ENCODE assay signal across 19 mouse cellular contexts in genomic region chr2:169346107-169346506, GRCm38 (mm10).
DNase-seq lines count a peak whose midpoint lies in the region; ATAC-seq lines count a peak whose summit lies in the region.
"Had no signal": no experiment of that assay in that cellular context is flagged by ENCODE, and none has a peak within 500 bp of the region (broad histone marks: within the 10 kb centered on the region; RNA-seq: fewer than 3 reads in every experiment).

No protein-coding gene starts in this region.

- H3K9me3 ChIP-seq in hindbrain, embryonic 13.5 days, result no peaks in the 10 kb centered on the region
- H3K9me3 ChIP-seq in hindbrain, embryonic 11.5 days (ENCODE audit: control insufficient read depth, low read length), result no peaks in the 10 kb centered on the region
- no peaks in the 10 kb centered on the region for H3K9me3 ChIP-seq in hindbrain, embryonic 16.5 days (ENCODE audit: control insufficient read depth, low read length)
- no peaks in the 10 kb centered on the region for H3K9me3 ChIP-seq in midbrain, embryonic 12.5 days
- H3K9me3 ChIP-seq in kidney, embryonic 16.5 days (ENCODE audit: low read length), result peaks cover 4% of the 10 kb centered on the region; the same call in 1 of the 2 replicates
- H3K9me3 ChIP-seq: limb, embryonic 15.5 days had no signal

- no peaks in the 10 kb centered on the region for H3K27me3 ChIP-seq in hindbrain, embryonic 13.5 days
- no peaks in the 10 kb centered on the region for H3K27me3 ChIP-seq in hindbrain, embryonic 11.5 days (ENCODE audit: control insufficient read depth, insufficient read depth, low read length)
- H3K27me3 ChIP-seq in hindbrain, embryonic 16.5 days (replicated peaks; ENCODE audit: control insufficient read depth, insufficient read depth, low read length), result no peaks in the 10 kb centered on the region
- no peaks in the 10 kb centered on the region for H3K27me3 ChIP-seq in midbrain, embryonic 12.5 days
- H3K27me3 ChIP-seq in kidney, embryonic 16.5 days (ENCODE audit: insufficient read depth, low read length), result no peaks in the 10 kb centered on the region
- H3K27me3 ChIP-seq: limb, embryonic 15.5 days had no signal

- peak overlapping the region; percentile 66 for H3K27ac ChIP-seq in hindbrain, embryonic 13.5 days
- H3K27ac ChIP-seq in hindbrain, embryonic 11.5 days (ENCODE audit: low read depth, low read length), result no peak overlapping the region
- H3K27ac ChIP-seq in hindbrain, embryonic 16.5 days (ENCODE audit: low read depth, low read length), result no peak overlapping the region
- 0 out of 2 replicates have a peak overlapping the region, but pooled peaks have one; percentile 1 for H3K27ac ChIP-seq in midbrain, embryonic 12.5 days (replicated peaks)
- H3K27ac ChIP-seq in kidney, embryonic 16.5 days (ENCODE audit: low read length), result no peak overlapping the region
- H3K27ac ChIP-seq: gastrocnemius, adult 2 months; limb, embryonic 15.5 days; liver, embryonic 14.5 days had no signal

- H3K4me3 ChIP-seq in hindbrain, embryonic 13.5 days, result no peak overlapping the region
- H3K4me3 ChIP-seq in hindbrain, embryonic 11.5 days (ENCODE audit: low read depth, low read length), result no peak overlapping the region
- H3K4me3 ChIP-seq in hindbrain, embryonic 16.5 days (ENCODE audit: low read length), result no peak overlapping the region
- H3K4me3 ChIP-seq in midbrain, embryonic 12.5 days, result no peak overlapping the region
- no peak overlapping the region for H3K4me3 ChIP-seq in kidney, embryonic 16.5 days (ENCODE audit: low read length)
- H3K4me3 ChIP-seq: gastrocnemius, adult 2 months; limb, embryonic 15.5 days; myocyte had no signal

- DNase-seq in hindbrain, embryonic 11.5 days (ENCODE audit: low spot score), result no peak
- DNase-seq in retina, embryonic 14.5 days (ENCODE audit: low spot score), result peak; percentile 13
- no peak for DNase-seq in layer of hippocampus, adult 9-11 months
- DNase-seq: adrenal gland, adult 8-10 months; cerebellum, adult 8-10 months; gastrocnemius, adult 2 months; kidney, adult 8-10 months; kidney, postnatal 14 days; layer of hippocampus, postnatal 36 days; lung, postnatal 4 days; right cerebral cortex, postnatal 25 days; spleen, adult 18-20 months had no signal

- H3K36me3 ChIP-seq in hindbrain, embryonic 13.5 days, result no peaks in the 10 kb centered on the region
- H3K36me3 ChIP-seq in hindbrain, embryonic 11.5 days (ENCODE audit: control insufficient read depth, insufficient read depth, low read length), result no peaks in the 10 kb centered on the region
- H3K36me3 ChIP-seq in hindbrain, embryonic 16.5 days (ENCODE audit: control insufficient read depth, insufficient read depth, low read length), result no peaks in the 10 kb centered on the region
- no peaks in the 10 kb centered on the region for H3K36me3 ChIP-seq in midbrain, embryonic 12.5 days
- no peaks in the 10 kb centered on the region for H3K36me3 ChIP-seq in kidney, embryonic 16.5 days (ENCODE audit: insufficient read depth, low read length)
- H3K36me3 ChIP-seq: limb, embryonic 15.5 days had no signal

- ATAC-seq in hindbrain, embryonic 13.5 days (ENCODE audit: low FRiP score), result no peak
- no peak for ATAC-seq in hindbrain, embryonic 11.5 days (ENCODE audit: low FRiP score)
- peak; percentile 64; the same call in 1 of the 2 replicates for ATAC-seq in hindbrain, embryonic 16.5 days
- no peak for ATAC-seq in midbrain, embryonic 12.5 days (ENCODE audit: low FRiP score, low read depth)
- no peak for ATAC-seq in kidney, embryonic 16.5 days (ENCODE audit: low FRiP score, low TSS enrichment)

- WGBS in hindbrain, embryonic 13.5 days, result 53% methylated on average over 10 of the region's 10 CpGs
- 63% methylated on average over 10 of the region's 10 CpGs for WGBS in hindbrain, embryonic 11.5 days
- 48% methylated on average over 10 of the region's 10 CpGs for WGBS in hindbrain, embryonic 16.5 days
- 43% methylated on average over 10 of the region's 10 CpGs for WGBS in midbrain, embryonic 12.5 days
- 72% methylated on average over 10 of the region's 10 CpGs for WGBS in kidney, embryonic 16.5 days

- H3K4me2 ChIP-seq in hindbrain, embryonic 13.5 days, result no peak overlapping the region
- H3K4me2 ChIP-seq in hindbrain, embryonic 11.5 days (replicated peaks; ENCODE audit: low read depth, low read length), result no peak overlapping the region
- no peak overlapping the region for H3K4me2 ChIP-seq in hindbrain, embryonic 16.5 days (ENCODE audit: low read length)
- no peak overlapping the region; the same call in 1 of the 2 replicates for H3K4me2 ChIP-seq in midbrain, embryonic 12.5 days (replicated peaks)
- H3K4me2 ChIP-seq in kidney, embryonic 16.5 days (replicated peaks; ENCODE audit: low read depth, low read length), result no peak overlapping the region
- H3K4me2 ChIP-seq: limb, embryonic 15.5 days had no signal

- no peak overlapping the region for H3K9ac ChIP-seq in hindbrain, embryonic 13.5 days
- no peak overlapping the region for H3K9ac ChIP-seq in hindbrain, embryonic 11.5 days (ENCODE audit: low read depth, low read length)
- no peak overlapping the region for H3K9ac ChIP-seq in hindbrain, embryonic 16.5 days (ENCODE audit: low read depth, low read length)
- H3K9ac ChIP-seq in midbrain, embryonic 12.5 days (replicated peaks), result no peak overlapping the region
- no peak overlapping the region for H3K9ac ChIP-seq in kidney, embryonic 16.5 days (replicated peaks; ENCODE audit: low read length)
- H3K9ac ChIP-seq: limb, embryonic 15.5 days; liver, embryonic 14.5 days had no signal

- peaks cover 8% of the 10 kb centered on the region for H3K4me1 ChIP-seq in hindbrain, embryonic 13.5 days (replicated peaks)
- H3K4me1 ChIP-seq in hindbrain, embryonic 11.5 days (replicated peaks; ENCODE audit: control insufficient read depth, insufficient read depth, low read length), result no peaks in the 10 kb centered on the region
- no peaks in the 10 kb centered on the region for H3K4me1 ChIP-seq in hindbrain, embryonic 16.5 days (ENCODE audit: control insufficient read depth, insufficient read depth, low read depth, low read length)
- 0 out of 2 replicates have a peak, but pooled peaks cover 4% of the 10 kb centered on the region for H3K4me1 ChIP-seq in midbrain, embryonic 12.5 days
- H3K4me1 ChIP-seq in kidney, embryonic 16.5 days (ENCODE audit: insufficient read depth, low read length), result no peaks in the 10 kb centered on the region
- H3K4me1 ChIP-seq: limb, embryonic 15.5 days had no signal

Comparison
In these comparisons a context has a peak if more than half of its experiments do, and no peak if none do; other contexts are left out.
1. H3K27ac ChIP-seq: peak in hindbrain, embryonic 13.5 days (single experiment) and midbrain, embryonic 12.5 days (single experiment); none in hindbrain, embryonic 11.5 days (single experiment), hindbrain, embryonic 16.5 days (single experiment) and kidney, embryonic 16.5 days (single experiment).